Mouse (Mus musculus) ovary, adult 10 weeks (tissue): ENCODE results near the gene Msantd2. TPM values are rescaled to one million over a fixed set of nuclear protein-coding genes. Genes with fewer than 3 reads are reported as not detected.

Experiments
- polyA plus RNA-seq: library from polyadenylated mRNA; stranded (reverse); fragments of 350-450 nt; fragmentation: Illumina TruSeq; extraction: RNeasy Lipid Tissue Mini Kit (QIAGEN cat#74804); gene quantifications from one replicate; pipeline ENCODE4 v1.2.3, GENCODE M21; 2014

Gene Msantd2
- polyA plus RNA-seq, result 38.0 TPM

DNA sequence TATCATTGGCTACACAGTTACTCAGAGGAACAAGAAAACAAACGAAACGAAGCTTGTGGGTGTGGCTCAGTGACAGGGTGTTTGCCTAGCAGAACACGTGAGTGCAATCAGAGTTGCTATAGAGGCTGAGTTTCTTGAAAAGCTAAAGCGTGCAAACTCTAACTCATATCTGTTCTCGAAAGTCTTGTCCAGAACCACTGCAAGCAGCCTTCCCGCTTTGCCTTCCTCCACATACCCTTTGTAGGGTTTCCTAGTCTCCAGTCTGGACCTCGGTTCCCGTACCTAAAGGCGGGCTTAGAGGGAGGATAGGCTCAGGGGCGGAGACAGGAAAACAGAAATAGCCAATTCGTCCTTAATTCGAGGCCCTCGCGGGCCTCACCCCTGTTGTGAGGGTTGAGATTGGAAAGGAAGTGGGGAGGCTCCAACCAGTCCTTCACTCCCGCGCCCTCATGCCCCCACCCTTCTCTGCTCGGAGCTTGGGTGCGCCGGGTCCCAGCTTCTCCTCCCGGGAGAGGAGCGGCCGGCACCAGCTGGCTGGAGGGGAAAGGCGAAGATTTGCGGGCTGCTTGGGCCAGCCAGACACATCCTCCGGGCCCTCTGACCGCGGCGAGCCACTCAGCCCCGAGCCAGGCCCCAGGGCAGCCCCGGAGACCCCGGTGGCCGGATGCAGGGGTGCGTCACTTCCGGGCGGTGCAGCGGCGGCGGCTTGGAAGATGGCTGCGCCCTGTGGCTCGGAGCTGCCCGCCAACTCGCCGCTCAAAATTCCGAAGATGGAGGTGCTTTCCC, at the start of gene Msantd2:
Gene Msantd2, plus strand, starts transcription at position 709 of the 786 bp plus-strand sequence.

DNA sequence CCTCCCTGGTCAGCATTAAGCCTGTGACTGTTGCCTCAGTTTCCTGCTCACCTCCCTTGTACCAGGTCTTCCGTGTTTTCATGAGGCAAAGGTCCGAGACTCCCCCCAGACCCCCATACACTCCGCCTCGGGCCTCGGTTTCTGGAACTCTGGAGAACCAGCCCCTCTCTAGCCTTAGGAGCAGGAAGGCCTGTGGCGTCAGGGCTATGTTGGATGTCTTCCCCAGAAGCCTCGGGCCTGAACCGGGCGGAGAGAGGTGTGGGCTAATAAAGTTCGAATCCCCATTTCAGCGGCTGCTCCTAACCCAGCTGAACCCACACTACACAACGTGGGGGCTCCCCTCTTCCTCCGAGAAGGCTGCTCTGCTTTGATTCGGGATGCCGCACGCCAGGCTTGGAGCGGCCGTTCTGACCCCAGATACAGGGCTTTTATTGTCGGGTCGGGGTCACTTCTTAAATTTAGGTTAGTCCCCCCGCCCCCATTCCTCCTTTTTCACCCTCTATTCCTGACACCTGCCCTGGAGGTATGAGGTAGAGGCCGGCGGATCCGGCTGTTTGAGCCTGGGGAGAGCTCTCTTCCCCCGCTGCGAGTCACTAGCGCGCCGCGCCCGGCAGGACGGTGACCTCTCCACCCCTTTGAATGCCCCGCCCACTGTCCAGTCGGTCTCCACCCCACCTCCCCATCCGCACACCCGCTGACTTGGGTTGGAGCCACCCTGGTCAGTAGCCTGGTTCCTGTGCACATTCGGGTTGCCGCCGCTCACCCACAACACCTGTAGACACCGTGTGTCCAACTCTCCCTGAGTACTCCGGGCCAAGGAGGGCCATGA, 38.5 kb downstream of the Msantd2 start, which contains the start of gene Esam:
Gene Esam, plus strand, starts transcription at position 683 of the 829 bp plus-strand sequence.

DNA sequence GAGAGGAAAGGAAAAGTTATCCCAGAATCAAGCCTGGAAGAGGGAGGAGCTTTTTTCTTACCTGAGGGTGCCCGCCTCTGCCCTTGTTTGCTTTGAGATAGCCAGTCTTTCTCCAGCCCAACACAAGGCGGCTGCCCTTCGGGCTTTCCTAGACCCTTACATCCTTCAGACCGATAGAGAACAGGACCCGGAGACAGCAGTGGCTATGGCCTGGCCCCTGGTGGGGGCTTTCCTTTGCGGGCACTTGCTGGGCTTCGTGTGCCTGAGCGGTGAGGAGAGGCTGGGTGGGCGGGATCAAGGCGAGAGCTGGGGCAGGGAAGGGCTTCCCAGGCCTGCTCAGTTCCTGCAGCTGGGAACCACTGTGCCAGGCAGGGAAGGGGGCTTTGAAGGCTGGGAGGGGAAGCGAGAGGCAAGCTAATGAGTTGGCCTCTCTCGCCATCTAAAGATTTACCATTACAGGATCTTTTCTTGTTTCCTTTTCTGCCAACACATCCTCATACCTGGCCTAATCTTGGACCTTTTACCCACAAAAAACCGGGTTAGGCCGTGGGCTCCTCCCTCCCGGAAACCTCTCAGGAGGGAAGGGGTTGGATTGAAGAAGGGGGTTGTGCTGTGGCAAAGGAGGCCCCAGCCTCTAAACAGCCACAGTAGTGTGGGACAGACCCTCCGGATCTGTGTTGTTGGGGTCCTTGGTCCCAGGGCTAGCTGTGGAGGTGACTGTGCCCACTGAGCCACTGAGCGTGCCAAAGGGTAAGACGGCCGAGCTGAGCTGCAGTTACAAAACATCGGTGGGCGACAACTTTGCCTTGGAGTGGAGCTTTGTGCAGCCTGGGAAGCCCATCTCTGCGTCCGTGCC, 50.3 kb downstream of the Msantd2 start, which contains the start of gene Vsig2:
Gene Vsig2, plus strand, starts transcription at position 86 of the 856 bp plus-strand sequence.

DNA sequence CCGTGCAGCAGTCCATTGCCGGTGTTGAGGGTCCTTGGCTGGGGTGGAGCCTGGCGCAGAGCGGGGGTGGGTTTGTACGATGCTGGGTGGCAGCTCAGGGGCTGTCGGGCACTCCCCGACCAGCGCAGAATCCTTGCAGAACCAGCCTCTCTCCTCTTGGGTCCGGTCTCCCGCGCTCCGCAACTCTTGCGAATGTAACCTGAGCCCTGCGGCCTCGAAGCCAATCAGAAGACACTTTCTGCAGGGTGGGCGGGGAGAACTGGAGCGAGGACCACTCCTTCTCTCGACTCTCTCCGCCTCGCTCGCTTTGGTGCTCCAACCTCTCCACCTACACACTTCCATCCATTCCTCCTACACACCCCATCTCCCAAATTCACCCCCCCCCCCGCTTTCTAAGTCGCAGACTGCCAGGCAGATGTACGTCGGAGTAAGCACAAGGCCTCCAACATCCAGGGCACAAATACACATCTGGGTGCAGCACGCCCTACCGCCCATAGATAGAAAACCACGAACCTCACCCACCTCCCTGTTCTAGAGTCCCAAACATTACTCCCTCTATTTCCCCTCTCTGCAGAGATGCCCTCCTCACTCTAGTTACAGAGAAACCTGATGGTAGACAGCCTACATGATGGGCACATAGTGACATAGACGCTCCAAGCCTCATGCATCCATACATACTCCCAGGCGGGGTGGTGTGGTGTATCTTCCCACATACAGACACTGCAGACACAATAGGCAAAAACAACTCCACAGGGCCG, 63.6 kb downstream of the Msantd2 start, which contains the start of gene Nrgn:
Gene Nrgn, minus strand, starts transcription at position 369 of the 758 bp plus-strand sequence.

DNA sequence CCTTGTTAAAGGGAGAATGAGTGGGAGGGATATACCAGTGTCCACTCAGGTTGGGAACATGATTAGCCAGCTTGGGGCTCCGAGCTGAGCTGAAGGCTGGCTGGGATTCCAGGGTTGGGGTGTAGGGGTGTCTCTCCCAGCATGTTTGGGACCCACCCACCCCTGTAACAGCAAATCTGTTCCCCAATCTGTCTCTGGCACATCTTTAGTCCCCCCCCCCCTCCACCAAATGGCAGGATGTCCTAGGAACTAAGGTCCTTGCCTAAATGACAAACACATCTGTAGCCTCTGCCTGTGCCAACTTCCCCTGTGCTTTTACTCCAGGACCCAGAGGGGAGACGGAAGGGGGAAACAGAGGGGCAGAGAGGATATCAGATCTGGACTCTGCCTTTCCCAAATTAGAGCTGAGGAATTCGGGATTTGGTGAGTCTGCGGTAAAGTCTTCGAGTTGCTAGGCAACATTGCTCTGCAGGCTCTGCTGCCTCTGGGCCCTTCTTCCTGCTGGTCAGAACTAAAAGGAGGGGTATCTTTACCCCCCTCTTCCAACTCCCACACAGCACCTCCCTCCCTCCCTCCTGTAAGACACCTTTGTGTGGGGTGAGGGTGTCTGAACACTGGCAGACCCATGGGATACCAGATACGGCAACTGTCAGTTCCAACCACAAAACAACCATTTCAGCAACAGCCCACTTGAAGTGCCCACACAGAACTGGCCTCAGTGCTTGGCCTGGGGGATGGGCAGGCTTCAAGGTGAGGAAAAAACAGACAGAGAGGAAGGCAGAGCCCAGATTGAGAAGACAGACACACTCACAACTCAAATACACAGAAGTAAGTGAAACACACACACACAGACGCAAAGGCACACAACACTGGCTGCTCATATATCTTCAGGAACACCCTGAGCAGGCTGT, 66.0 kb downstream of the Msantd2 start, which contains the start of gene Siae:
Gene Siae, plus strand, starts transcription at position 861 of the 911 bp plus-strand sequence.

Other genes with a start within 250 kb of the Msantd2 start
- gene Slc37a2, start 233.6 kb upstream of the Msantd2 start, polyA plus RNA-seq, result 10.1 TPM
- 18.6 TPM for gene Ccdc15, start 140.9 kb upstream of the Msantd2 start, polyA plus RNA-seq
- not detected for gene Hepacam, start 122.0 kb upstream of the Msantd2 start, polyA plus RNA-seq
- 3.4 TPM for gene Robo4, start 87.4 kb upstream of the Msantd2 start, polyA plus RNA-seq
- gene Robo3, start 56.1 kb upstream of the Msantd2 start, polyA plus RNA-seq, result not detected
- 9.9 TPM for gene Esam, start 38.8 kb downstream of the Msantd2 start, polyA plus RNA-seq
- gene Vsig2, start 49.9 kb downstream of the Msantd2 start, polyA plus RNA-seq, result 1.8 TPM
- gene Nrgn, start 63.6 kb downstream of the Msantd2 start, polyA plus RNA-seq, result not detected
- 47.8 TPM for gene Siae, start 66.4 kb downstream of the Msantd2 start, polyA plus RNA-seq
- 43.1 TPM for gene Spa17, start 124.4 kb downstream of the Msantd2 start, polyA plus RNA-seq
- 28.8 TPM for gene Tbrg1, start 168.0 kb downstream of the Msantd2 start, polyA plus RNA-seq
- gene Panx3, start 179.9 kb downstream of the Msantd2 start, polyA plus RNA-seq, result not detected
- gene Olfr160, start 226.9 kb downstream of the Msantd2 start, polyA plus RNA-seq, result not detected